Mouse (Mus musculus) embryonic facial prominence, embryonic 11.5 days (tissue): Measurements from ENCODE around the gene Sgta. TPM values are rescaled to one million over a fixed set of nuclear protein-coding genes. Genes with fewer than 3 reads are reported as not detected.
"Not testable (repeated sequence)": the region's sequence is repeated elsewhere in the genome, so short reads cannot be mapped to it uniquely, and the experiment has no call there.

Experiments used
- ATAC-seq: fragments of 200-750 bp; cut with Nextera tagmentation; replicated peaks from 2 replicates; pipeline ENCODE4 v1.8.0; 2017; ENCODE audit warnings: low read depth; ENCODE audit not compliant: insufficient number of reproducible peaks, low FRiP score, low TSS enrichment
- DNase-seq: peaks from one replicate; pipeline ENCODE4 v3.0.0-alpha.2; 2015; ENCODE audit warnings: low spot score
- H3K27ac ChIP-seq: fragments of 300-500 bp; sonication (generic); replicated peaks from 2 replicates; pipeline ENCODE4 v1.5.1; 2014; ENCODE audit warnings: mild to moderate bottlenecking, low read depth, low read length, control low read depth
- H3K27me3 ChIP-seq: fragments of 300-500 bp; sonication (generic); 2 replicates; pipeline ENCODE4 v1.6.1; 2014; ENCODE audit warnings: mild to moderate bottlenecking, low read length, moderate library complexity, mixed read lengths; ENCODE audit not compliant: control insufficient read depth, insufficient read depth
- H3K36me3 ChIP-seq: fragments of 300-500 bp; sonication (generic); replicated peaks from 2 replicates; pipeline ENCODE4 v1.6.1; 2014; ENCODE audit warnings: low read depth, mild to moderate bottlenecking, low read length, moderate library complexity, mixed read lengths; ENCODE audit not compliant: control insufficient read depth, insufficient read depth
- H3K4me1 ChIP-seq: fragments of 300-500 bp; sonication (generic); 2 replicates; pipeline ENCODE4 v1.6.1; 2014; ENCODE audit warnings: low read length, mixed read lengths; ENCODE audit not compliant: control insufficient read depth, insufficient read depth
- H3K4me2 ChIP-seq: fragments of 300-500 bp; sonication (generic); 2 replicates; pipeline ENCODE4 v1.6.1; 2014; ENCODE audit warnings: low read depth, mild to moderate bottlenecking, control low read depth, low read length, moderate library complexity
- H3K4me3 ChIP-seq: fragments of 300-500 bp; sonication (generic); 2 replicates; pipeline ENCODE4 v1.5.1; 2014; ENCODE audit warnings: low read depth, low read length, control low read depth
- H3K9ac ChIP-seq: fragments of 300-500 bp; sonication (generic); replicated peaks from 2 replicates; pipeline ENCODE4 v1.6.1; 2014; ENCODE audit warnings: mild to moderate bottlenecking, control low read depth, low read length
- H3K9me3 ChIP-seq: fragments of 300-500 bp; sonication (generic); replicated peaks from 2 replicates; pipeline ENCODE4 v1.6.1; 2016; ENCODE audit warnings: mild to moderate bottlenecking, low read length, inconsistent platforms, mixed read lengths; ENCODE audit not compliant: control insufficient read depth
- WGBS: fragments of 180-500 bp; shearing (Covaris S2); extraction: QIAGEN DNeasy Blood & Tissue Kit; methylation state at CpG from one replicate; pipeline ENCODE4 v1.1.7; 2014; 5-methylcytosine and 5-hydroxymethylcytosine counted together
- polyA plus RNA-seq: library from polyadenylated mRNA; unstranded; fragments of >200 nt; fragmentation: Nextera tagmentation; extraction: Ambion mirVana; gene quantifications from 2 replicates; pipeline ENCODE4 v1.2.1, GENCODE M21; 2014

The Sgta gene
- polyA plus RNA-seq, 1 experiment from 2014 or later: 193 TPM

- Histone ChIP-seq H3K27me3 (no peaks in the 10 kb centered on the region), H3K4me1 (peaks cover 3% of the 10 kb centered on the region; the same call in 1 of the 2 replicates), H3K9ac (peak within 1 kb of the TSS; percentile 84), H3K9me3 (no peaks in the 10 kb centered on the region), H3K36me3 (peaks cover 6% of the 10 kb centered on the region; the same call in 1 of the 2 replicates), H3K27ac (peak within 1 kb of the TSS; percentile 47), H3K4me2 (peak within 1 kb of the TSS; percentile 70), H3K4me3 (peak within 1 kb of the TSS; percentile 75)
- DNase-seq: peak; percentile 99
- peak; percentile 90 for ATAC-seq
- under 1% methylated on average over 35 of the region's 35 CpGs for WGBS
These were observed 9.9 kb upstream of the Sgta start, which contains the start of gene Thop1 for GRCm38 (mm10) chr10:81069836-81070235. Gene Thop1 (plus strand): TSS chr10:81070035.

GRCm38 (mm10) chr10:81068706-81069105 is 8.7 kb upstream of the Sgta start:
- DNase-seq (no peak), ATAC-seq (no peak)
- H3K27ac ChIP-seq: no peak overlapping the region
- H3K27me3 ChIP-seq: no peaks in the 10 kb centered on the region
- H3K4me3 ChIP-seq: no peak overlapping the region
- WGBS: 74% methylated on average over 5 of the region's 5 CpGs
- peaks cover 3% of the 10 kb centered on the region; the same call in 1 of the 2 replicates for H3K4me1 ChIP-seq
- H3K9me3 ChIP-seq: no peaks in the 10 kb centered on the region
- peaks cover 6% of the 10 kb centered on the region; the same call in 1 of the 2 replicates for H3K36me3 ChIP-seq
- no peak overlapping the region for H3K9ac ChIP-seq
- no peak overlapping the region for H3K4me2 ChIP-seq

- not testable (repeated sequence) for H3K27me3 ChIP-seq, H3K27ac ChIP-seq, H3K4me3 ChIP-seq, H3K9ac ChIP-seq, H3K36me3 ChIP-seq, H3K9me3 ChIP-seq, DNase-seq, ATAC-seq, H3K4me2 ChIP-seq, H3K4me1 ChIP-seq
- WGBS: 88% methylated on average over 8 of the region's 8 CpGs
These were observed 4.5 kb upstream of the Sgta start for GRCm38 (mm10) chr10:81064519-81064918.

- Histone ChIP-seq H3K36me3 (no peaks in the 10 kb centered on the region), H3K4me1 (peaks cover 2% of the 10 kb centered on the region; the same call in 1 of the 2 replicates), H3K9ac (no peak overlapping the region), H3K27me3 (no peaks in the 10 kb centered on the region), H3K4me3 (no peak overlapping the region), H3K4me2 (no peak overlapping the region), H3K9me3 (no peaks in the 10 kb centered on the region), H3K27ac (no peak overlapping the region)
- DNase-seq (no peak), ATAC-seq (no peak)
- 54% methylated on average over 4 of the region's 4 CpGs for WGBS
These were observed 2.7 kb upstream of the Sgta start for GRCm38 (mm10) chr10:81062710-81063109.

- H3K4me1 ChIP-seq: peaks cover 2% of the 10 kb centered on the region; the same call in 1 of the 2 replicates
- no peak for DNase-seq
- ATAC-seq: no peak
- H3K27me3 ChIP-seq: no peaks in the 10 kb centered on the region
- H3K4me3 ChIP-seq: peak overlapping the region; percentile 74
- H3K4me2 ChIP-seq: no peak overlapping the region
- H3K9me3 ChIP-seq: no peaks in the 10 kb centered on the region
- H3K9ac ChIP-seq: no peak overlapping the region
- no peaks in the 10 kb centered on the region for H3K36me3 ChIP-seq
- no peak overlapping the region for H3K27ac ChIP-seq
- WGBS: 92% methylated on average over 6 of the region's 6 CpGs
These were observed 1.1 kb downstream of the Sgta start for GRCm38 (mm10) chr10:81058896-81059295.

GRCm38 (mm10) chr10:81057406-81058130 is 2.4 kb downstream of the Sgta start:
- no peaks in the 10 kb centered on the region for H3K9me3 ChIP-seq
- ATAC-seq: no peak
- H3K4me3 ChIP-seq: no peak overlapping the region
- 0 out of 2 replicates have a peak overlapping the region, but pooled peaks have one; percentile 9 for H3K9ac ChIP-seq
- peaks cover 2% of the 10 kb centered on the region; the same call in 1 of the 2 replicates for H3K4me1 ChIP-seq
- DNase-seq: no peak
- no peak overlapping the region for H3K4me2 ChIP-seq
- H3K36me3 ChIP-seq: no peaks in the 10 kb centered on the region
- no peaks in the 10 kb centered on the region for H3K27me3 ChIP-seq
- H3K27ac ChIP-seq: no peak overlapping the region
- 96% methylated on average over 23 of the region's 23 CpGs for WGBS

GRCm38 (mm10) chr10:81055802-81056340 is 4.1 kb downstream of the Sgta start:
- not testable (repeated sequence) for H3K4me3 ChIP-seq, H3K4me1 ChIP-seq, H3K9me3 ChIP-seq, H3K9ac ChIP-seq, H3K4me2 ChIP-seq, DNase-seq, H3K27me3 ChIP-seq, H3K36me3 ChIP-seq, H3K27ac ChIP-seq, ATAC-seq
- 86% methylated on average over 10 of the region's 11 CpGs for WGBS

GRCm38 (mm10) chr10:81055169-81055568 is 4.8 kb downstream of the Sgta start:
- WGBS: 75% methylated on average over 6 of the region's 6 CpGs
- H3K4me3 ChIP-seq: no peak overlapping the region
- H3K9me3 ChIP-seq: no peaks in the 10 kb centered on the region
- no peak overlapping the region for H3K4me2 ChIP-seq
- peaks cover 2% of the 10 kb centered on the region; the same call in 1 of the 2 replicates for H3K4me1 ChIP-seq
- H3K9ac ChIP-seq: no peak overlapping the region; the same call in 1 of the 2 replicates
- no peak for ATAC-seq
- DNase-seq: no peak
- H3K36me3 ChIP-seq: peaks cover 12% of the 10 kb centered on the region
- no peaks in the 10 kb centered on the region for H3K27me3 ChIP-seq
- no peak overlapping the region for H3K27ac ChIP-seq
